Mouse (Mus musculus): ENCODE data around the gene Gata3.

Gata3 gene

GRCm38 (mm10) chr2:9889651-9890183 is at the start of gene Gata3:
Gene Gata3, minus strand, starts transcription at chr2:9890034.
- DNase-seq (ENCODE audit: low read depth) = no peak

- DNase-seq (ENCODE audit: low read depth) = no peak
Observed at GRCm38 (mm10) chr2:9939250-9939649, 49.4 kb upstream of the Gata3 start.

DNA sequence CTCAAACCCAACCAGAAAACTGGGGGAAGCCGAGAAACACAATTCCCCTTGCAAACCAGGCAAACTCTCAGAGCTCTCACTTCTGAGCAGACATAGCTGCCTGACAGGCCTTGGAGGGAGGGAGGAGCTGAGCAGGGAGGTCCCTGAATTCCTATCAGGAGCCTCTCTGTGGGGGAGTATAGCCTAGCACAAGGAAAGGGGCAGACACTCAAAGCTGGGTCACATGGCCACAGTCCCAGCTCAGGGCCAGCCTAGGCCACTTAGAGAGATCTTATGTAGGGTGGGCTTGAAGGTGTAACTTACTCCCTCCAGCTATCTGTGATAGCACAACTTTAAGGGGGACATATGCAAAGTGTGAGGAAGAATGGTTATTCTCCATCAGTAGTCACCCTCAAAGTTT is 46.1 kb upstream of the Gata3 start:
- no peak for DNase-seq (ENCODE audit: low read depth)

- no peak for DNase-seq (ENCODE audit: low read depth)
Observed at GRCm38 (mm10) chr2:9926905-9927283, 37.1 kb upstream of the Gata3 start.

DNA sequence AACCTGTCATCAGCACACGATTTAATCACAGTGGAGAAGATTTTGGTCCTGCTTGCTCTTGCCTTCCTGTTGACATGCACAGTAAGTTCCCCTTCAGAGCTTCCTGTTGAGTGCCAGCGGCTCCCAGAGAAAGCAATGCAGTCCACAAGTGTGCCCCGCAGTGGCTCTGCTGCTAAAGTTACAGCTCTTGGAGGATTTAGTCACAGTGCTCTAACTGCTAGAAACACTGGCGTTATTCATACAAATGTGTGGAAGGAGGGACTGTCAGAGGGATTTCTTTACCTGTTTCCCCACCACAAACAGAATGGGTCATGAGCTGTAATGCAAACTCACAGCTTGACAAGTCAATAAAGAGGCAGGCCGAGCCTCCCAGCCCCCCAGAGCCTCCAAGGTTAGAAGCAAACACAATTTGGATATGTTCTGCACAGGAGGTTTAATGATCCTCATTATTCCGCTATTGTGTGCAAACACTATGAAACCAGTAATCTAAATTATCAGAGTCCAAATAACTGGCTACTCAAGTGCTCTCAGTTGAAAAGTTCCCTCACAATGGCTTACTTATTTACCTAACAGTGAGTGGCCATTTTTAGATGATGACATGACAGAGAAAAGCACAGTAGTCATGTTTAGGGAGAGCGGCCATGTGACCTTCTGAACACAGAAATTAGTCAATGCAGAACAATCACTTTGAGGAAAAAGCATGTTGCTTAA is 36.5 kb upstream of the Gata3 start:
- peak; percentile 8 for DNase-seq (ENCODE audit: low read depth)

GRCm38 (mm10) chr2:9918691-9919471 is 29.0 kb upstream of the Gata3 start:
- no peak for DNase-seq (ENCODE audit: low read depth)

- no peak for DNase-seq (ENCODE audit: low read depth)
Observed at GRCm38 (mm10) chr2:9917602-9918001, 27.8 kb upstream of the Gata3 start.

DNA sequence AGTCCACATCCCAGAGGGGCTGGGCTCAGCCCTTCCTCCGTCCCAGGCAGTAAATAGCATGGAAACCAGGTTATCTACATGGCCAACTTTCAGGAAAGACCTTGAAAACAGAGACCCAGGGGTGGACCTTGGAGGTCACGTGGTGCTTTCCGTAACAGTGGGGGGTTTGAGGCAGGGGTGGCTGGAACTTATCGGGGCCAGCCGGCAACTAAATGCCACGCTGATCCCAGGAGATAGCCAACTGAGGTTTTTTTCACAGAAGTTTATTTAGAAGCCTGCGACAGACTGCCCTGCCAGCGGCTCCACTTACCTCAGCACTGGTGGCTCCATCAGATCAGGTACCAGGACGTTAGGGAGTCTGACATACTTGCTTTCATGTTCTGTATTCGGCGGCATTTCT is 16.2 kb upstream of the Gata3 start:
- no peak for DNase-seq (ENCODE audit: low read depth)

GRCm38 (mm10) chr2:9903854-9904560 is 14.2 kb upstream of the Gata3 start:
- DNase-seq (ENCODE audit: low read depth) = no peak

- DNase-seq (ENCODE audit: low read depth) = no peak
Observed at GRCm38 (mm10) chr2:9897846-9898245, 8.0 kb upstream of the Gata3 start.

- DNase-seq (ENCODE audit: low read depth) = peak; percentile 16
Observed at GRCm38 (mm10) chr2:9896097-9896770, 6.4 kb upstream of the Gata3 start.

DNA sequence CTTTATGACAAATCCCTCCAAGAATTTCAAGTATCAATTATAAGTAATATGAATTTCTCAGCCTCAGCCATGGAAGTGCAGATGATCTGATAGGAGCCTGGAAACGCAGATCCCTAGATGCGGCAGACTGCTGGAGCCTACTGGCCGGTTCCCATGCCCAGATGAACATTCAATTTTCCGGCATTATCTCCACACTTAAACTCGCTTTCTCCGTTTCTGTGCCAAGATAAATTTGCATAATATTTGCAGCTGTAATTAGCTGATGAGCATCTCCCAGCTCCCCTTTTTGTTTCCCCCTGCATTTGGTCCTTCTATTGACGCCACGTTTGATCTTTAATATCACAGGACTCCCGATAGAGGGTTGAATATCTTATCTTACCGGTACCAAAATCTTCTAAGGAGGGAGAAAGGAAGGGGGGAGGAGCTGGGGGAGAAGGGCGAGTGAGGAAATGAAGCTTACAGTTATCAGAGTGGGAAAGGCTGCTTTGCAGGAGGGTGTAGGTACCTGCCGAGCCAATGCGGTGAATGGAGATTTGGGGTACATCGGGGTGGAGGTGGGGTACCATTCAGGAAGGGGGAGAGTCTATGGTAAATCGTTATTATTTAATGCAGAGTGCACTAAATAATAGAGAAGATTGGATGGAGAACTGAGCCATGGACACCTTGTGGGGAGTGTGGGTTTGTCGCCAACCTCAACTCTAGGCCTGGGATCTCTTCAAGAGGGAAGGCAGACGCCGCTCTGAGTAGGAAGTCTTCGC is 5.2 kb upstream of the Gata3 start:
- peak; percentile 10 for DNase-seq (ENCODE audit: low read depth)

- DNase-seq (ENCODE audit: low read depth) = peak; percentile 31
Observed at GRCm38 (mm10) chr2:9893272-9893953, 3.6 kb upstream of the Gata3 start.

DNA sequence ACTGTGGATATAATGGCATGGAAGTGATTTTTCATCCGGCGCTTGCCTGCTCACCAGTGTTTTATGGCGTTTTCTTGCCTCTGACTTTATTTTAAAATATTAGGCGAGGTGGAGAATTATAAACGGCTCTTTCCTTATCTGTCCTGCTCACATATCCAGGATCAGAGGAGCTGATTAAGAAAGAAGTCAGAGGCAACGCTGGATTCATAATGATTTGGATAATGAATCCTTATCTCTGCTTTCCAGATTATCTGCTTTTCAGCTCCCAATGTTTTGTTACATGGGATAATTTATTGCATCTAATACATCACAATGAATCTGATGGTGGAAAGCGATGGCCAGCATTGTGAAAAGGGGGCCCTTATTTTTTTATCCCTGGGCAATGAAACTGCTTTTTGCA is 2.7 kb upstream of the Gata3 start:
- no peak for DNase-seq (ENCODE audit: low read depth)

DNA sequence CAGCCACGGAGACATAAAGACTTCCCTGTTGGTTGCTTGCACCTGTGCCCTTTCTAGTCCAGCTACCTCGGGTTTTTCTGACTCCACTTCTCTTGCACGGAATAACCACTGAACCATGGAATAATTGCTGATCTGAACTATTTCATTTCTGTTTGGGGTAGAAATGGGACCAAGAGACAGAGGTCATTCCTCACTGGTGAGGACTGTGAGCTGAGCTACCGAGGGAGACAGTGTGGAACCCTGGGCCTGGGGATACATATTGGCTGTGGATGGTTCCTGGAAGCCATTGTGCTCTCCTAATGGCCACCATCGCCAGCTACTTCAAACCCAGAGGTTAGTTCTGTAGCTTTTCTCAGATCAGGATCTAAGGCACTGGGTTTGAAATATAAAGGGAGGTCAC is 1.1 kb upstream of the Gata3 start:
- peak; percentile 30 for DNase-seq (ENCODE audit: low read depth)

DNA sequence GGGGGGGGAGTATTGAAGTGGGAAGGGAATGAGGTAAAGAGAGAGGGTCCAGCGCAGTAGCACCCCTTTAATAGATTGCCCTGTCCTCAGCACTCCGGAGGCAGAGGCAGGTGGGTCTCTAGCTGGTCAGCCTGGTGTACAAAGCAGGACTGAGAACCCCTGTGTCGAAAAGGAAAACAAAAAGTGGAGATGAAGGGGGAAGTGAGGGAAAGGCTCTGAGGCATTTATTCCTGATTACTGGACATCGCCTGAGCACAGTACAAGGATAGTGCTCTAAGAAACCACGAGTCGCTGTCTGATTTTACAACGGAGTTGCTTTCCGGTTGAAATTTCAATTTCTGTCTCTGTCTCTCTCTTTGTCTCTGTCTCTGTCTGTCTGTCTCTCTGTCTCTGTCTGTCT is 417 bp upstream of the Gata3 start:
- DNase-seq (ENCODE audit: low read depth) = peak; percentile 35

DNA sequence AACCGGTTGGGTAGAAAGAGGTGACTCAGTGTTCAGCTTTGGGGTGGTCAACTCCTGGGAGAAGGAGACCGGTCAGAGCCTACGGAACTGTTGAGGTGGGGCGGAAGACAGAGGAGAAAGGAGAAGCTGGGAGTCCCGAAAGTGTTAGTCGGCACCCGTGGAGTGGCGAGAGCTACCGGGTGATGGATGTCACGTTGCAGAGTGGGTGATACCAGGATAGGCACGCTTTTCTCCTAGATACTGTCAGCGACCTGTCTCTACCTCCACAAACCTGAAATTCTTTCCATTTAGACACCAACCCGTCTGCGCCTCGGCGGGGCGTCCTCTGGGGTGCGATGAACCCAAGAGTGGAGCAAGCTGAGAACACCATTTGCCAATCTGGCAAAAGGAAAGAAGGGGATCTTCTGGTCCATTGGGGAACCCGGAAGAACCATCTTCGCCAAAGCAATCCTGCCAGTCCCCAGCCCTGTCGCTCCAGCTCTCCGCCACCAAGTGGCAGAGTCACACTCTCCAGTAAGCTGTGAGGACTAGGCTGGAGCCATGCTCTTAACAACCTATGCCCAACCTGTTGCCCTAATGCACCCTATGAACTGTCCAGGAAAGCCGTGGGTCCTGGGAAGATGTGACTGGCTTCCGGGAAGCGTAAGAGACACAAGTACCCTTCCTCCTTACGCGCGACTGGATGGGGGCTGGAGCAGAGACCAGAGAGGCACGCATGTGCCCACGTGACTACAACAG is 752 bp downstream of the Gata3 start, which contains the start of gene 9230102O04Rik:
9230102O04Rik (minus strand) TSS at position 628 of the 738 bp plus-strand sequence.
- DNase-seq (ENCODE audit: low read depth) = peak; percentile 74

DNA sequence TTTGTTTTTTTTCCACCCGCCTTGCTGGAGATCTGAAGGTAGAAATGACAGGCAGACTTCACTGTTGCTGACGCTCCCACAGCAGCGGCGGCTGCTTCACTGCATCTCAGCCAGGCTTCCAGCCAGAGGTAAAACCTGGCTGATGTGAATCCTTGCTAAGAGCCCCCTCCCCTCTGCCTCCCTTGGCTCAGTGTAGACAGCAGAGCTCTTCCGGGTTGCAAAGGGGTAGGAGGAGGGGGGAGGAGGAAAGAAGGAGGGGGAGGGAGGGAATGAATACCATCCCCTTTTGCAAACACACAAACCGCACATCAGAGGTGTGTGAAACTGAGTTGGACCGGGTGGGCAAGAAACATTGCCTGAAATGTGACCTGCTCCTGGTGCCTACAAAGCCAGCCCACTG is 2.2 kb downstream of the Gata3 start:
- peak; percentile 41 for DNase-seq (ENCODE audit: low read depth)

GRCm38 (mm10) chr2:9886921-9887610 is 2.8 kb downstream of the Gata3 start:
- DNase-seq (ENCODE audit: low read depth) = peak; percentile 8
